Mouse (Mus musculus) activated CD4-positive, CD25-positive, alpha-beta regulatory T cell, adult 4 months (primary cell): ENCODE results near the gene Crkl. TPM values are rescaled to one million over a fixed set of nuclear protein-coding genes. Genes with fewer than 3 reads are reported as not detected.
"Not testable (repeated sequence)": the region's sequence is repeated elsewhere in the genome, so short reads cannot be mapped to it uniquely, and the experiment has no call there.

Experiments
- ATAC-seq: one replicate; pipeline ENCODE4 v1.8.0; 2017
- polyA plus RNA-seq, 2 experiments: library from polyadenylated mRNA; unstranded; fragments of 100-300 nt; shearing (Covaris generic); gene quantifications; one replicate each; pipeline ENCODE4 v1.2.1; 2017

The Crkl gene
- polyA plus RNA-seq, 2 experiments from 2014 or later, result 16.6 to 21.2 TPM

DNA sequence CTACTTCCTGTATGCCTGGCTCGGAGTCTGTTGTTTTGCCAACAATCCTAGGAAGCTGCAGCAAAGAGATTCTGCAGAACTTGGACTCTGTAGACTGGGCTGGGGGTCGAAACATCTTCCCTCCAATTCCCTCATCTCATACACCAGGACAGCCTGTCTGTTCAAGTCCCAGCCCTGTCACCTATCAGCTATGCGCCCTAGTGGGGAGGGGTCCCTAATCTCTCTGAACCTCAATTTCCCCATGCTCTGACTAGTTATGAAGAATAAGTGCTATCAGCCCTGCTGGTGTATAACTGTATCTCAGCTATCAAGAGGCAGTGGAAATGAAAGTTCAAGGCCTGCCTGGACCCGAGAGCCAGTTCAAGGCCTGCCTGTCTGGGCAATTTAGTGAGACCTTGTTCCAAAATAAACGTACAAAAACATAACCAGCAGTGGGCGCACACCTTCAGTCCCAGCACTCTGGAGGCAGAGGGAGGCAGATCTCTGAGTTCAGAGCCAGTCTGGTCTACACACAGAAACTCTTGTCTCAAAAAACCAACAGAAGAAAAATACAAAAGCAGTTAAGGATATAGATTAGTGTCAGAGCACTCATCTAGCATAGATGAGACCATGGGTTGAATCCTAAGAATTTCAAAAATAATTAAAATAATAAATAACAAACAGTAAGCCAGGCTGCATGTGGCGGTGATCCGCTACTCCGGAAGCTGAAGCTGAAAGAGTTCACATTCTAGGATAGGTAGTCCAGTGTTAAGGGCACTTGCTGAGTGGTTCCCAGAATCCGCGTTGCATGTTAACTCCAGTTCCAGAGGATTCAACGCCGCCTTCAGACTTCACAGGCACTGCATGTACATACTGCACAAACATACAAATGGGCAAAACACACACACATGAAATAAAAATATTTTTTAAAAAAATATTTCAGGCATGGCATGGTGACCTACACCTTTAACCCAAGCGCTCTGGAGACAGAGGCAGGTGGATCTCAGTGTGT, 37.0 kb downstream of the Crkl start:
- no peak for ATAC-seq

DNA sequence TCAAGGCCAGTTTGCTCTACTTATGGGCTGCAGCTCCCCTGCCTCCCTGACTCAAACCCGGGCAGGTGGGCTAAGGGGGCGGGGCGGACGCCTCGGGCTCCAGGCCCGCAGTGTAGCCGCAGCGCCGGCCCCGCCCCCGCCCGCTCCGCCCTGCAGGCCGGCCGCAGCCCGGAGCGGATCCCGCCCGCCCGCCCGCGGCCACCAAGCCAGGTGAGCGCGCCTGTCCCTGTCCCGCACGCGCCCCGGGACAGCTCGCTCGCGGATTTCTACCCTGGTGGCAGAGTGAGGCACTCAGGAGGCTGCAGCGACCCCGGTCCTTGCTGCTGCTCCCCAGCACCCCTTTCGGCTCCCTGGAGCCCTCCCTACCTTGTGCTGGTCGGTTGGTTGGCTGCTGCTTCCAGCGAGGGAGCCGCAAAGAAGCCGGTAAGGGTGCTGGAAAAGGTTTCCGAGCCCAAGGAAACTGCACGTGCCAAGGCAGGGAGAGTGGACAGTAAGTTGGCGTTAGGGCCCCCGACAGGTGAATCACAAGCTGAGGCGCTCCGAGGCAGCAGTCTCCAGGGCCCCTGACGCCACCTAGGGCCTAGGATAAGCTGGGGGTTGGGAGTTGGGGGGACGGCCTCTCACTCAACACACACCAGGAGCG, 37.8 kb downstream of the Crkl start, which contains the start of gene Aifm3:
Gene Aifm3, plus strand, starts transcription at position 143 of the 643 bp plus-strand sequence.
- no peak for ATAC-seq

GRCm38 (mm10) chr16:17491154-17491553, 39.4 kb downstream of the Crkl start:
- no peak for ATAC-seq

DNA sequence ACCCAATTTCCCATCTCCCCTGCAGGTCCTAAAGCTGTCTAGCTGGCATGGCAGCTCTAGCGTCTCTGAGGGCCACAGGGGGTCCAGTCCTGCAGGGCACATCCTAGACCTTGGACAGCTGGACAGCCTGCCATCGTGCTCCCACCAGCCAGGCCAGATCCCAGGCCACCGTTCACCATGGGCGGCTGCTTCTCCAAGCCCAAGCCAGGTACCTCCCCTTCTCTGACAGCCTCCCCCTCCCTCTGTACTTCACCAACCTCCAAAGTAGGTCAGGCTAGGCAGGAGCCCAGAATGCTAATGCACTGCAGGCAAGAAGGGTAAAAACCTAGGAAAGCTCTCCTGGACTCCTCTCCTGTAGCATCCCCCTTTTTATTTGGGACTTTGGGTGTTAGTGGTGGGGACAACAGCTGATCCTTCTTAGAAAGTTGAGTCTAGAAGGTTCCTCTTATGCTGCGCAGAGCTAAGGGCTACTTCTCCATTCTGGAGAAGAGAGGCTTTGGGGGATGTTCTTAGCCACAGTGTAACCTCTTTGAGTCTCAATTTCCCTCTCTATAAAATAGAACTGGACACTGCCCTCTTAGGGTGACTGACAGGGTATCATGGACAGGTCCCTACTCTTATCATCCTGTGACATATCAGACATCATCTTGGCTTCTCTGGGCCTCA, 40.2 kb downstream of the Crkl start:
- ATAC-seq, result no peak

- ATAC-seq, result no peak
These were observed 44.9 kb downstream of the Crkl start for GRCm38 (mm10) chr16:17496499-17497305.

DNA sequence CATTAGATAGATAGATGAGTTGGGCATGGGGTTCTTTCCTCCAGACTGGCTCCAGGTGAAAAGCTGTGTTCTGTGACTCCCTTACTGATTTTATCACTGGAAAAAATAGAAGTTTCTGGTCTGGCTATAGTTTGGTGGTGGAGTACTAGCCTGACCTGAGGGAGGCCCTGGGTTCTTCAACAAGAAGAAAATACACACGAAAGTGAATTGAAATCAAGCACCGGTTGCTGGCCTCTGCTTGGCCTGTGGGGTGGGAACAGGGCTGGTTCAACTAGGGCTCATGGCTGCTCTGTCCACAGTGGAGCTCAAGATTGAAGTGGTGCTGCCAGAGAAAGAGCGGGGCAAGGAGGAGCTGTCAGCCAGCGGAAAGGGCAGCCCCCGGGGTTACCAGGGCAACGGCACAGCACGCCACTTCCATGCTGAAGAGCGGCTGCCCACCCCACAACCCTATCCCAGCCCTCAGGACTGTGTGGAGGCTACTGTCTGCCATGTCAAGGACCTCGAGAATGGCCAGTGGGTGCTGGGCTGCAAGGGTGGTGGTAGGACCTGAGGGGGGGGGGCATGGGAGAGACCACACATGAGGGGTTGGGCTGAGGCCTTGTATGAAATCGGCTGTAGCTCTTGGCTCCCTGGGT, 47.6 kb downstream of the Crkl start:
- no peak for ATAC-seq

DNA sequence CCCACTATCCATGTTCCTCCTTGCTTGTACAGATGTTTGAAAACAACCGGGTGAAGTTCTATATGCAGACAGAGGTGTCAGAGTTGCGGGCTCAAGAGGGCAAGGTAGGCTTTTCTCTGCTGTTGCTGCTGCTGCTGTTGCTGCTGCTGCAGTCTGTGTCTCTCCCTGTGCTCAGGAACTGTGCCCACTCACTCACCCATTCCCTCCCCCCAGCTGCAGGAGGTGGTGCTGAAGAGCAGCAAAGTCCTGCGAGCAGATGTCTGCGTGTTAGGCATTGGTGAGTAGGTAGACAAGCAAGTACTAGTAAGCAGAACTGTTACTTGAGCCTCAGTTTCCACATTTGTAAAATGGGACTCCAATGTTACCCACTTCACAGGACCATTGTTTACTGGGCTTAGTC, 50.9 kb downstream of the Crkl start:
- ATAC-seq, result no peak

GRCm38 (mm10) chr16:17507018-17507552, 55.3 kb downstream of the Crkl start:
- ATAC-seq, result no peak

- not testable (repeated sequence) for ATAC-seq
These were observed 56.2 kb downstream of the Crkl start for GRCm38 (mm10) chr16:17508031-17508430.

GRCm38 (mm10) chr16:17508546-17509239, 56.9 kb downstream of the Crkl start, which contains the start of gene Lztr1:
Gene Lztr1 (plus strand): TSS chr16:17508688.
- ATAC-seq, result peak; percentile 98

GRCm38 (mm10) chr16:17509240-17509597, 57.4 kb downstream of the Crkl start:
- peak; percentile 5 for ATAC-seq

DNA sequence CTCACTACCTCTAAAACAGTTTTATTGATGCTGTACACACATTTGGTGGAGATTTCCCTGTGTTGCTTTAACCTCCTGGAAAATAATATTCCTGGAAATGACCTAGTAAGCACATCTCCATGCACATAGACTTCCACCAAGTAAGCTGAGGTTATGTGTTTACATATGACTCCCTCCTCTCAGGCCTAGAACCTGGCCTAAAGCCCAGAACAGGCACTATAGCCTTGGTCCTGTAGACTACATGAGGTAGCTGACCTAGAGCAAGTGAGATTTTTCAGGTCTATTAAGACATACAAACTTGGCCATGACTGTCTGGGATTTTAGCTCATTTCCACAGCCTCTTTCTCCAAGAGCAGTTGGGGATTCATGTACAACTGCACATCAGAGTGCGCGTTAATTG, 58.4 kb downstream of the Crkl start:
- ATAC-seq, result no peak

GRCm38 (mm10) chr16:17510686-17511085, 58.9 kb downstream of the Crkl start:
- no peak for ATAC-seq

DNA sequence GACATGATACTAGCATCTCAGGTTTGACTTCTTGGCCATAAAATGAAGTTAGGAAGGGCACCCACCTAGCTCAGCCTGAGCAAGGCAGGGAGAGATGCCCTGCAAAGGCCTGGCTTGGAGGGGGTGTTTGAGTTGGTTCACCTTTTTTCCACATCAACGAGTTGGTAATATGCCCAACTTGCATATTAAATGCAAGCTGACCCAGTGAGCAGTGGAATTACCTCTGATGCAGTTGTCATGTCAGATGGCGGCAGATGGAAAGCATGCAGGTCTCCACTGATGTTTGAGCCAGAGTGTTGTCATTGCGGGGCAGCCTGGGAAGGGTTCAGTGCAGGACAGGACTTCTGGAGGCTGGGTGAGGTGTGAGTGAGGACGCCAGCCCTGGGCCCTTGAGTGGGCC, 59.6 kb downstream of the Crkl start:
- ATAC-seq, result no peak

- ATAC-seq, result no peak
These were observed 67.1 kb downstream of the Crkl start for GRCm38 (mm10) chr16:17518910-17519309.

GRCm38 (mm10) chr16:17524156-17524555, 72.4 kb downstream of the Crkl start:
- no peak for ATAC-seq

- no peak for ATAC-seq
These were observed 73.7 kb downstream of the Crkl start for GRCm38 (mm10) chr16:17525524-17525923.

GRCm38 (mm10) chr16:17526223-17526622, 74.4 kb downstream of the Crkl start:
- no peak for ATAC-seq

DNA sequence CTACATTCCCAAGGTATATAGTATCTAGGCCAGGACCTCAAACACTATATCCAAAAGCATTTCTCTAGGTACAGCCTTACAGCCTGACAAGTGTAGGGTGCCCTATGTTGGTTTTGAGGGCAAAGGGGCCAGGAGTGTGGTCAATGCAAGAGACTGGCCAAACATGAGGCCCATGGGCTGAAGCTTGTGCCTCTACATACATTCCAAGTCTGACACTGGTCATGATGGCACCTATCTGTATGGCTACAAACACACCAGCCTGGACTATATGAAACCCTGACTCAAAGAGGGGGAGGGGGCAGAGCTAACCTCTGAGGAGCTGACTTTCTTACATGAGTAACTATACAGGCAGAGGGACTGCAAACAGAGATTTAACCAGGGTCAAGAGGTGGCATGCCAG, 75.8 kb downstream of the Crkl start:
- ATAC-seq, result no peak

- no peak for ATAC-seq
These were observed 76.5 kb downstream of the Crkl start for GRCm38 (mm10) chr16:17528276-17528675.
